Mouse (Mus musculus) CH12.LX (cell line): Measurements from ENCODE around the gene Art3. TPM values are rescaled to one million over a fixed set of nuclear protein-coding genes. Genes with fewer than 3 reads are reported as not detected.

ENCODE experiments used
- DNase-seq: peaks from one replicate; pipeline ENCODE4 v3.0.0-alpha.2; 2013; ENCODE audit errors: extremely low read depth
- H3K27ac ChIP-seq: 2 replicates; pipeline ENCODE4 v1.5.1; 2012; ENCODE audit warnings: low read depth, mild to moderate bottlenecking, control low read depth, moderate library complexity; ENCODE audit not compliant: insufficient read depth
- H3K27me3 ChIP-seq: replicated peaks from 2 replicates; pipeline ENCODE3; 2012; ENCODE audit warnings: inconsistent platforms
- H3K36me3 ChIP-seq, 2 experiments: replicated peaks in 1 of 2; 2 replicates each; pipeline versions ENCODE3 to v1.6.1; 2012; ENCODE audit warnings: inconsistent platforms in 1 of 2, low read length in 1 of 2, mild to moderate bottlenecking in 1 of 2, mixed read lengths in 1 of 2, moderate library complexity in 1 of 2; ENCODE audit not compliant: control insufficient read depth in 1 of 2, insufficient read depth in 1 of 2
- H3K4me1 ChIP-seq, 2 experiments: 2 replicates each; pipeline ENCODE4 v1.6.1; 2012; ENCODE audit warnings: inconsistent platforms in 1 of 2, moderate library complexity in 1 of 2; ENCODE audit not compliant: insufficient read depth in 2 of 2, control insufficient read depth in 1 of 2
- H3K4me2 ChIP-seq: 2 replicates; pipeline ENCODE4 v1.6.1; 2012; ENCODE audit warnings: low read depth, mild to moderate bottlenecking, control low read depth; ENCODE audit not compliant: poor library complexity, insufficient read depth, severe bottlenecking
- H3K4me3 ChIP-seq, 3 experiments: fragments of 150-350 bp in 1 of 3; sonication (generic) in 1 of 3; replicated peaks in 1 of 3; 2 replicates each; pipeline versions ENCODE3 to v1.5.1; 2011 to 2012; ENCODE audit warnings: low read depth in 2 of 3, low read length in 2 of 3, mild to moderate bottlenecking in 2 of 3, moderate library complexity in 2 of 3, control low read depth in 1 of 3, improper control_type of control experiment in 1 of 3, inconsistent platforms in 1 of 3, mixed read lengths in 1 of 3; ENCODE audit not compliant: poor library complexity in 1 of 3
- H3K79me2 ChIP-seq: replicated peaks from 2 replicates; pipeline ENCODE4 v1.6.1; 2012; ENCODE audit warnings: mild to moderate bottlenecking, moderate library complexity; ENCODE audit not compliant: control insufficient read depth, poor library complexity, insufficient read depth, severe bottlenecking; ENCODE audit errors: extremely low read depth
- H3K9ac ChIP-seq: 2 replicates; pipeline ENCODE4 v1.6.1; 2012; ENCODE audit warnings: low read depth, mild to moderate bottlenecking, control low read depth, moderate library complexity; ENCODE audit not compliant: insufficient read depth
- H3K9me3 ChIP-seq: replicated peaks from 2 replicates; pipeline ENCODE3; 2012; ENCODE audit warnings: low read length, inconsistent platforms, mixed read lengths
- BHLHE40 ChIP-seq: IDR thresholded peaks from 2 replicates; pipeline ENCODE4 v1.6.1; 2011; ENCODE audit warnings: mild to moderate bottlenecking, low read depth, low read length, improper control_type of control experiment
- ETS1 ChIP-seq: conservative IDR thresholded peaks from 2 replicates; pipeline ENCODE4 v1.6.1; 2012; ENCODE audit warnings: low read depth, mild to moderate bottlenecking, inconsistent platforms, low read length, improper control_type of control experiment, moderate library complexity
- IRF4 ChIP-seq: IDR thresholded peaks from 2 replicates; pipeline ENCODE4 v1.6.1; 2014; ENCODE audit warnings: low read depth, mild to moderate bottlenecking, inconsistent platforms, low read length, improper control_type of control experiment
- JUND ChIP-seq: conservative IDR thresholded peaks from 2 replicates; pipeline ENCODE4 v1.6.1; 2011; ENCODE audit warnings: low read depth, low read length, improper control_type of control experiment
- MAX ChIP-seq: IDR thresholded peaks from 2 replicates; pipeline ENCODE4 v1.6.1; 2011; ENCODE audit warnings: low read length, improper control_type of control experiment
- MYC ChIP-seq: IDR thresholded peaks from 2 replicates; pipeline ENCODE4 v1.6.1; 2011; ENCODE audit warnings: low read depth, mild to moderate bottlenecking, improper control_type of control experiment, low read length
- PAX5 ChIP-seq: IDR thresholded peaks from 2 replicates; pipeline ENCODE4 v1.6.1; 2012; ENCODE audit warnings: low read length, inconsistent platforms, mixed read lengths
- RCOR1 ChIP-seq: conservative IDR thresholded peaks from 2 replicates; pipeline ENCODE4 v1.6.1; 2012; ENCODE audit warnings: low read depth, mild to moderate bottlenecking, inconsistent platforms, low read length, improper control_type of control experiment
- SIN3A ChIP-seq: IDR thresholded peaks from 2 replicates; pipeline ENCODE4 v1.6.1; 2012; ENCODE audit warnings: low read length, improper control_type of control experiment, inconsistent platforms
- TBP ChIP-seq: conservative IDR thresholded peaks from 2 replicates; pipeline ENCODE4 v1.6.1; 2011; ENCODE audit warnings: low read depth, low read length, improper control_type of control experiment
- USF2 ChIP-seq: conservative IDR thresholded peaks from 2 replicates; pipeline ENCODE4 v1.6.1; 2011; ENCODE audit warnings: low read depth, low read length, improper control_type of control experiment
- ZKSCAN1 ChIP-seq: IDR thresholded peaks from 2 replicates; pipeline ENCODE4 v1.6.1; 2012; ENCODE audit warnings: low read depth, inconsistent platforms, low read length, improper control_type of control experiment, borderline replicate concordance
- ZMIZ1 ChIP-seq: IDR thresholded peaks from 2 replicates; pipeline ENCODE4 v1.6.1; 2012; ENCODE audit warnings: low read depth, mild to moderate bottlenecking, inconsistent platforms, low read length, improper control_type of control experiment
- ZNF384 ChIP-seq: IDR thresholded peaks from 2 replicates; pipeline ENCODE4 v1.6.1; 2012; ENCODE audit warnings: low read depth, low read length, improper control_type of control experiment, inconsistent platforms
- dilution Hi-C: fragments of 300-500 bp; cut with MboI; formaldehyde crosslinking; loops from 2 replicates; pipeline ENCODE4 v1.14.3; 2020; ENCODE audit warnings: low sequenced_read_pairs; ENCODE audit not compliant: extremely low pct_unique_long_range_greater_than_20kb, extremely low pct_ligation_motif_present
- in situ Hi-C: fragments of 300-500 bp; cut with MboI; formaldehyde crosslinking; loops from 3 replicates; pipeline ENCODE4 v1.14.3; 2019; ENCODE audit warnings: low sequenced_read_pairs, low pct_ligation_motif_present, low pct_unique_long_range_greater_than_20kb, mixed read lengths
- polyA plus RNA-seq: library from polyadenylated mRNA; unstranded; fragments of >175 nt; gene quantifications from 2 replicates; pipeline ENCODE4 v1.2.1, GENCODE M21; 2012; ENCODE audit warnings: low read depth; ENCODE audit not compliant: insufficient read length
- total RNA-seq, 2 experiments: library from RNA; depleted of rRNA; stranded (reverse); fragments of 300-350 nt in 1 of 2; fragments of >200 nt in 1 of 2; gene quantifications; 2 replicates each; pipeline ENCODE4 v1.2.3; 2012 to 2014

The Art3 gene
- total and polyA plus RNA-seq, 3 experiments, result 0.34 TPM; not detected in 2

DNA sequence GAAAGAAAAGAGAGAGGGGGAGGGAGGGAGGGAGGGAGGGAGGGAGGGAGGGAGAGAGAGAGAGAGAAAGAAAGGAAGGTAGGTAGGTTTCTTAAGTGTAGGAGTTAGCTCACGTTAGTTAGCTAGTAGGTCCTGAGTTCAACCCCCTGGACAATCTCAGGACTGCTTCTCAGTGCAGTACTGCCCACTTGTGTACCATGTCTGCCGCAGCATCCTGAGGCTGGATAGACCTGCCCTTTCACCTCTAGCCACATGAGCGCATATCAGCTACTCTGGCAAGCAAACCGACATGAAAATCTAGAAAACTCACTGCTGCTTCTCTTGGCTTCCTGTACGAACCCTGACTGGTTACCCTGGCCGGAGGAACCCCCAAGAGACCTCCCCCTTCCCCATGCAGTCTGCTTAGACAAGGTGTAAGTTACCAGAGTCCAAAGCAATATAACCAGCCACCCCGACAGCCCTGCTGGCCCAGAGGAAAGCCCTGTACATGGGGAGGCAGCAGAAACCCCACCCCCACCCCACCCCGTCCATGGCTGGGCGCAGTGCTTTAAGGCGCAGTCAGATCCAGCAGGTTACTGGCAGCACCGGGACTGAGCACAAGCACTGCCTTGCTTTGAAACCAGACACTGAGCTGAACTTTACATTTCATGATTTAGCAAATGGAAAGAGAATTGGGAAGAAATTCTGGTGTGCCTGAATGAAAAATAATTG is 81.8 kb downstream of the Art3 start:
- Histone ChIP-seq H3K79me2 (no peaks in the 10 kb centered on the region), H3K4me1 (no peaks in the 10 kb centered on the region), H3K36me3 (peaks cover 31 to 56% of the 10 kb centered on the region in 2 experiments), H3K9ac (no peak overlapping the region), H3K4me2 (no peak overlapping the region), H3K27ac (no peak overlapping the region), H3K4me3 (no peak overlapping the region), H3K9me3 (no peaks in the 10 kb centered on the region), H3K27me3 (no peaks in the 10 kb centered on the region)
- in situ Hi-C loops, result no loop called here
- DNase-seq, result no peak
- TF ChIP-seq JUND, result no peak
- no peak for TF ChIP-seq MYC
- no peak for TF ChIP-seq MAX
- TF ChIP-seq ZKSCAN1, result no peak
- dilution Hi-C loops, result no loop called here

DNA sequence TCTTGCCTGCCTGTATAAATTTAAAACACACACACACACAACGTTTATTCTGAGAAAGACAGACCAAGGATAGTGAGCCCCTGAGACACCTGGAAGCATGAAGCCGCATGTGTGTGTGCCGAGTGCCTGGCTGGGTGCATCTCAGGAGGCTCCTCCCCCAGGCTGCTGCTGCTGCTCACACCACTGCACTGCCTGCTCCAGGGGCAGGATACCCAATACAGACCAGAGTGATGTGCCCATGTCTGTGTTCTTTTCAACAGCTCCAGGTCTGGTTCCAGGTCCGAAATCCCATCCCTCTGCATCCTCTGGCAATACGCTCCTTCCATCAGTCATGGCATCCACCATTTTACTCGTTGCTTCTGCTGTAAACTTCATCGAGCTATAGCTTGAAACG is 82.4 kb downstream of the Art3 start:
- Histone ChIP-seq H3K27me3 (no peaks in the 10 kb centered on the region), H3K9me3 (no peaks in the 10 kb centered on the region), H3K9ac (no peak overlapping the region), H3K79me2 (no peaks in the 10 kb centered on the region), H3K4me3 (no peak overlapping the region), H3K36me3 (peaks cover 33 to 61% of the 10 kb centered on the region in 2 experiments), H3K27ac (no peak overlapping the region), H3K4me1 (no peaks in the 10 kb centered on the region), H3K4me2 (no peak overlapping the region)
- dilution Hi-C loops (no loop called here), in situ Hi-C loops (no loop called here)
- no peak for DNase-seq
- TF ChIP-seq USF2 (no peak), JUND (no peak), IRF4 (no peak), TBP (no peak), RCOR1 (no peak)
- TF ChIP-seq, all 38 proteins: peak for 0

DNA sequence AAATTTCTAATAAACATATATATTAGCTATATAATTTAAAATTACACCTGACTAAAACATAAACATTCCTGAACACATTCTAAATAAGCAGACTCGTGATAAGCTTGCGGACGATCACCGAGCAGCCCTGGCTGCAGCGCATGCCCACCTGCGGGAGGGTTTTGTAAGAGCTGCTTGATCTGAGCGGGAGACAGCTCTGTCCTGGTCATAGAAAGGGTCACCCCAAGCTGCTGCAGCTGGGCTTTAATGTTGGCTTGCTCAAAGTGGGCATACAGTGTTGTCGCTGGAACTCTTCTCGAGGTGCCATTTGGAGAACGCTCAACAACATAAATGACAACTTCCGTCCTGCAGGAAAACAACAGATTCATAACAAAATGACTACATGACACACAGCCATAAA is 92.5 kb downstream of the Art3 start:
- Histone ChIP-seq H3K4me2 (no peak overlapping the region), H3K27ac (no peak overlapping the region), H3K36me3 (peaks cover 61 to 87% of the 10 kb centered on the region in 2 experiments), H3K4me1 (no peaks in the 10 kb centered on the region), H3K9me3 (peaks cover 9% of the 10 kb centered on the region), H3K27me3 (no peaks in the 10 kb centered on the region), H3K79me2 (peaks cover 6% of the 10 kb centered on the region), H3K4me3 (no peak overlapping the region), H3K9ac (no peak overlapping the region)
- DNase-seq, result no peak
- in situ Hi-C loops, result no loop called here
- dilution Hi-C loops, result no loop called here
- TF ChIP-seq TBP (no peak), MYC (no peak), BHLHE40 (no peak), PAX5 (no peak), SIN3A (no peak), ZMIZ1 (no peak), ZNF384 (no peak), USF2 (no peak), ETS1 (no peak)
